Mouse (Mus musculus): ENCODE measurements around the gene Gm11037.
A peak's percentile ranks its signal among the peaks of the same experiment; 100 is the strongest.

Gm11037 gene

DNA sequence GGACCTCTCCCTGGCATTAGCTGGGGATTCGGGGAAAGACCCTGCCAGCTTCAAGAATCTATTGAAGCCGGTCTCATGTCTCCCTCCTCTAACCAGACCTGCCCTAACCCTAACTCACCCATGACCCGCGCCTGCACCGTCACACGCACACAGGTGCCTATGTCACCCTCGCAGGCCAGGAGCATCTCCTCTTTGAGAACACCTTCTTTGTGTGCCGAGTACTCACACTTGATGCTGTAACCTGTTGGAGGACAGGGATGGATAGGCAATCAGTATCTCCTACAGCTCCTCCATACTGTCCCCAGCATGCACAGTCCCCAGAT lies 13.7 kb downstream of the Gm11037 start:
- DNase-seq (ENCODE audit: inconsistent age in 2 of 2, low spot score in 1 of 2) = no peak

DNA sequence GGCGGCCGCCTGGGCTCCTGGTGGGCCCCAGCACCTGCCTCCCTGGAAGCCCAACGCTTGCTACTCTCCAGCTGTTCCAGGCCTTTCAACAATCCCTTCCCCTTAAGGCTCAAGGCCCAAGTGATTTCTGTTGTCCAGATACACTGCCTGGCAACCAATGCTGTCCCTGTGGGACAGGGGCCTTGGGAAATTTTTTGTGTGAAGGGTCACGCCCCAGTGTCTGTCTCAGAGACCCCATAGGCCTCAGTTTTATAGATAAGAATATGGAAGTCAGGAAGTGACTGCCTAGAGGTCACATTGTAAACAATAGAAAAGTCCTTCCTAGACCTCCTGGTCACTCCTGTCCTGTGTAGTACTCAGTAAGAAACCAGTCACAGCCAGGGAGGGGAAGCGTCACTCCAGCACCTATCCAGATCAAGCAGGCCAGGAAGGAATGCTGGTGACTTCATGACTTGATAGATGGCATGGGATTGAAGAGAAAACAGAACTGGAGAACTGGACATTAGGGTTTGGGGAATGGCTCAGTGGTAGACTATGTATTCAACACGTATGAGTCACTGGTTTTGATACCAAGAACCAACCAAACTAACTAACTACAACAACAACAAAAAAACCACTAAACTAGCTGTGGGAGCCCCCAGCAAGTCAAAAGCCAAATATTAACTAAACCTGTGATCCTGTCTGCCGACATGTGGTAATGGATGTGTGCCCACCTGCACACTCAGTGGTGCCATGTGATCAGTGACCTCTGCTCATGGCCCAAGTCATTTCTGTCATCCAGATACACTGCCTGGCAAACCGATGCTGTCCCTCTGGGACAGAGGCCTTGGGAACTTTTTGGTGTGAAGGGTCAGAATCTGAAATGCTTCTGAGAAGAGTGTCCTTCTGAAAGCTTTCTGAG lies 15.3 kb downstream of the Gm11037 start:
- DNase-seq (ENCODE audit: inconsistent age in 2 of 2, low spot score in 1 of 2) = peak in 1 of 2 experiments; percentile 54

DNA sequence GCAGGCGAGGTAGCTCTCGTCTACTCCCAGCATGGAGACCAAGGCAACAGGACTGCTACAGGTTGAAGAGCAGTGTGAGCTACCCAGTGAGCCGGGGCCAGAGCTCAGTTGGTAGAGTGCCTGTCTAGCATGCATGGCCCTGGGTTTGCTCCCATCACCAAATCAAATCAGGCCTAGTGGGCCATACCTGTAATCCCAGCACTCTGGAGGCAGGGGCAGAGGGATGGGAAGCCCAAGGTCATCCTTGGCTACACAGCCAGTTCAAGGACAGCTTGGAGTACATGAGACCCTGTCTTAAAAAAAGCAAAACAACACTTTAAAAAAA lies 15.9 kb downstream of the Gm11037 start:
- no peak for DNase-seq (ENCODE audit: inconsistent age in 2 of 2, low spot score in 1 of 2)

DNA sequence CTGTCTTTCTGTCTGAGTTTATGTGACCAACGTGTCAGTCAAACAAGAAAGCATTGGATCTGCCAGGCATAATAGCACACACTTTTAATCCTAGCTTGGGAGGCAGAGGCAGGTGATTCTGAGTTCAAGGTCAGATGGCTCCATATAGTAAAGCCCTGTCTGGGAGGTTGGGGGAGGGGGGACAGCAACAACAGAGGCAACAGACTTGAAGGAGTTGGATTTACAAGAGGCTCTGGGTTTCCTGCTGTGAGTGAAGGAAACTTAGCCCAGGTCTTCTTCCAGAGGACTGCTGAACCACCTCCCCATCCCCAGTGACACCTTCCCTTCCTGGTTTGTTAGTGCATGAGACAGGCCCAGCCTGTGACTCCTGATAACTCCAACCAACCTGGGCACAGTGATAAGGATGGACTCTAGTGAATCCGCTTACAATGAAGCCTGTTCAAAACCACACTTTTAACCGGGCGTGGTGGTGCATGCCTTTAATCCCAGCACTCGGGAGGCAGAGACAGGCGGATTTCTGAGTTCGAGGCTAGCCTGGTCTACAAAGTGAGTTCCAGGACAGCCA lies 19.0 kb downstream of the Gm11037 start:
- no peak for DNase-seq (ENCODE audit: inconsistent age in 2 of 2, low spot score in 1 of 2)

DNA sequence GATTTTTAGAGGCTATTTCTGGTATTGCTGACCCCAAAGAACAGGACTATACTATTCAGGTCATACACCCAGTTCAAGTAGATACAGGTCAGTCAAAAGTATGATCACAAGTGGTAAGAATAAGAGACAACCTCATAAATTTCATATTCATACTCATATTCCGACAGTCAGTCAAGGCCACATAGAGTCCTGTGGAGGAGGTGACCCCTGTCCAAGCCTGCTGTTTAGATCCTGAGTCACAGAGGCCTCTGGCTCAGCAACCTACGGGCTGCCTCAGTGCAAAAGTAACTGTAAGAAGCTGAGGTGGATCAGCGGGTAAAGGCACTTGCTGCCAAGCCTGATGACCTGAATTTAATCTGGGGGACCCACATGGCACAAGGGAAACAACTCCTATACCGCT lies 20.7 kb downstream of the Gm11037 start:
- DNase-seq (ENCODE audit: inconsistent age in 2 of 2, low spot score in 1 of 2) = peak; percentile 44 to 70

DNA sequence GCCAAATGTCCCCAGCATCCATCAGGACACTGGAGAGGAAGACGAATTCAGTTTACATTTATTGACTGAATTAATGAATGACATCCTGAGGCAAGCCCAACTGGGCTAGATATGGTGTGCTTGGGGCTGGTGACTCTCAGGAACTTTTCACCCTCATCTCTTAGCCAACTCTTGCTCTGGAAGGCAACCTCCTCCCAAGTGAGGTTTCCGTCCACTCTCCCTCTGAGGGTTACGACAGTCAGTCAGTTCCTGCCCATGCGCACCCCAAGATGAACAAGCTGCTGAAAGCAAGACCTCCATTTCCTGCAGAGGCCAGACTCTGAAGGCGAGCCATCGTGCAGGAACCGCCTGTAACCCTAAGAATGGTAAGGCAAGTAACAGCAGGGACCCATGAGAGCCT lies 23.7 kb downstream of the Gm11037 start:
- DNase-seq (ENCODE audit: inconsistent age in 2 of 2, low spot score in 1 of 2) = no peak

DNA sequence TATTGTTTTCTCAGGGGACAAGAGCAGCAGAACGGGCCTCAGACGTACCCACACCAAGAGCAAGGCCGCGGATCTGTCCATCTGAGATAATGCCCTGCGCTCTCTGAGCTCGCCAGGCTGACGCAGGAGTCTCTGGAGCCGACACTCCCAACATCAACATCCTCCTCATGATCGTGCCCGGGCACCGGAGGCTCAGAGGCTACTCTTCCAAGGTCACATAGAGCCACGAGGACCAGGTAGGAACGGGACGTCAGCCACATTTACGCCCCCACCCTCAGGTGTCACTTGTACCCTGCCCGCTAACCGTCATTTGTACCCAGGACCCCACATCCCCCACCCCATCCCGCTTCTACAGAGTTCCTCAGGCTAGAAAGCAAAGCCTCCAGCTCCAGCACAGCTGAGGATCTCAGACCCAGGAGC lies 26.2 kb downstream of the Gm11037 start:
- no peak for DNase-seq (ENCODE audit: inconsistent age in 2 of 2, low spot score in 1 of 2)

DNA sequence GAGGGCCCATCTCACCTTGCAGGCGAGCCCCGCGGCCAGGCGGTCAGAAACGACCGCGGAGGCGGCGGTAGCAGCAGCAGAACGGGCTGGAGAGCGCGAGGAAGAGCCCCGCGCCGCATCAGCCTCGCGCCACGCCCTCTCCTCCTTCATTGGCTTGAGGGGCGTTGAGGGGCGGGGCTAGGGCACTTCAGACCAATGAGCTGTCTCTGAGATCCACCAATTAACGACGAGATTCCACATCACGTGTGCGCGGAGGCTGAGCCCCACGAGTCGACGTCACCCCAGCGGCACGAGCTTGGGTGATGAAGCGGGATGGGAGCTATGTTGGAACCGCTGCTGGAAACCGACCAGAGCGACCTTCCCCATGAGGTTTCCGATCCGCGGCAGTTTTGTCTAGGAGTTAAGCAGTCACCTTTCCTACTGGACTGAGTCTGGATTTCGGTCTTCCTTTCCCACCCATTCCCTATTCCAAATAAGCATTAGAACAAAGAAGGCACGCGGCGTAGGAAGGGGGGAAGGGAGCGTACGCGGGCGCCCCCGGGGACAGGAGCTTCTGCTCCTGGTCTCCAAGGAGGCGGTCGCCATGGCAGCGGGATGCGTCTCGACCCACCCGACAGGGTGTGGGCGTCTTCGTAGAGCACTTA lies 26.8 kb downstream of the Gm11037 start, which contains the start of gene 1700037H04Rik:
Gene 1700037H04Rik, minus strand, starts transcription at position 144 of the 644 bp plus-strand sequence.
- DNase-seq (ENCODE audit: inconsistent age in 2 of 2, low spot score in 1 of 2) = peak; percentile 97 to 98

DNA sequence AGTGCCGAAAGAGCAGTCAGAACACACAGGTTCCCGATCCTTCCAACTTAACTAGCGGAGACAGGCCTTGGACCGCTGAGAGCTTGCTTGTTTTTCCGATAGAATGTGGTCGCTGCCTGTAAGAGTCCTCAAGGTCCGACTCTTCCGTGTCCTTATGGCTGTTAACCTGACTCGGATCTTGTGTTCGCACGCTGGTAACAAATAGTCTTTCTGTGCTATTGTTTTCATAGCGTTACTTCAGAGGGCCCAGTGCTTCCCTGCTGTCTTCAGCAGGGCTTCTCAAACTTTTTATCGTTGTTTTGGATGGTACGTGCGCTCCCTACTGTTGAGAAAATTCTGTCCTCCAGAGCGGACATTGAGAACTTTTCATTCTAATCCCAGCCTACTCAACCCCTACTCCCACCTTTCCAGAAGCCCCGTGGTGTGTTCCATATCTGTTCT lies 27.4 kb downstream of the Gm11037 start:
- peak; percentile 45 to 85 for DNase-seq (ENCODE audit: inconsistent age in 2 of 2, low spot score in 1 of 2)

DNA sequence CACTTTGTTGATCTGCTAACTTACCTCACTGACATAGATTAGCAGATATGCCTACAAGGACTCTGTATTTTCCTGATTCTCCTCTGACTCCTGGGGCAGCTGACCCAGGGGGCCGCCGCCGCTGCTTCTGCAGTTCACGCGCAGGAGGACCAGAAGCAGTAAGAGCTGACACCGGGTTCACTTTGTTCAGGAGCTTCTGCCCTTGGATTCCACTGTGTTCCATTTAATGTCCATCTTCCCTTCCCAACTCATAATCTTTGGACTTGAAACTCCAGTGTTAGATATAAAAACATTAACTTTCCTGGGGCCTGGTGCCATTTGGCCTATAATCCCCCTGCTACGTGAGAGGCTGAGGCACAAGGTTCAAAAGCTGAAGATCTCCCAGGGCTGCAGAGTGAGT lies 30.6 kb downstream of the Gm11037 start:
- no peak for DNase-seq (ENCODE audit: inconsistent age in 2 of 2, low spot score in 1 of 2)

DNA sequence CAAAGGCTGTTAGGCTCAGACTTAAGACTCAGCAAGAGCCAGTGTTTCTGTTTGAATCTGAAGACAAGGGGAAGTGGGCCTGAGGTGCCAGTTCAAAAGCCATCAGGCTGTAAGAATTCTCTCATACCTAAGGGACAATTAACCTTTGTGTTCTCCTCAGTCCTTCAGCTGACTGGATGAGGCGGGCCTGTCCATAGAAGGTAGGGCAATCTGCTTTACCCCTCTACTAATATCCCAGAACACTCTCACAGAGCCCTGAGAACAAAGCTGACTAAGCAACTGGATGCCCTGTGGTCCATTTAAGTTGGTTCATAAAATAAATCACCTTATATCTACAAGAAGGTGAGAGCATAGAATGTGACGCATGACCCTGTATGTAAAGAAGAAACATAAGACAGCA lies 32.9 kb downstream of the Gm11037 start:
- no peak for DNase-seq (ENCODE audit: inconsistent age in 2 of 2, low spot score in 1 of 2)

DNA sequence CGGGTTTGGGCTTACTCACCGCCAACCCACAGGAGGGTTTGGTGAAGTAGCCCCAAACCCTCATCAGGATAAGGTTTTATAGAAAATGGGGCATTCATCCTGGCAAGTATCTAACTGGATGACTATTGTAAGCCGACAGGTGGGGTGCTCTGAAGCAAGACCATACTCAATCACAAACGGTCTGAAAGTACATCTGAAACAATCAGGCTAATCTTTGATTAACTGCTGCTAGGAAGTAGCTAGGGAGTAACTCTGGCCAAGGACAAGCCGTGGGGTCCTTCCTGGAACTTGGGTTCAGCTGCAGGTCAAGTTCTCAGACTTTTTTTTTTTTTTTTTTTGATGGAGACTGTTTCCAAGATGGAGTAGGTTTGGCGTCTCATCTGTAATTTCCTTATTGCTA lies 34.7 kb downstream of the Gm11037 start:
- DNase-seq (ENCODE audit: inconsistent age in 2 of 2, low spot score in 1 of 2) = no peak

DNA sequence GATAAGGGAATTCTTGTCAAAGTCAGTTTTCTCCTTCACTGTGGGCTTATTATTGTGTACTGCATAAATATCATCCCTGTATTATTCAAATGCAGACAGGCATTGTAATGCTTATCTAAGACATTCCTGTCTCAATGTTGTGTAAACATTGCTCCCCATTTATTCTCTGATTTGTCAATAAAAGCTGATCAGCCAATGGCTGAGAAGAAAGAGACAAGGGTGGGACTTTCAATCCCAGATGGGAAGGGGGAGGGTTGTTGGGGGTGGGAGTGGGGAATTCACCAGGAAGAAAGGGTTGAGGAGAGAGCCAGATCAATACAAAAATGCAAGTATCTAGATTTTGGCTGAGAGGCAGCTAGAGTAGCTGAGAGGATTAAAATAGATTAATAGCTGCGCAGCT lies 35.6 kb downstream of the Gm11037 start:
- no peak for DNase-seq (ENCODE audit: inconsistent age in 2 of 2, low spot score in 1 of 2)

DNA sequence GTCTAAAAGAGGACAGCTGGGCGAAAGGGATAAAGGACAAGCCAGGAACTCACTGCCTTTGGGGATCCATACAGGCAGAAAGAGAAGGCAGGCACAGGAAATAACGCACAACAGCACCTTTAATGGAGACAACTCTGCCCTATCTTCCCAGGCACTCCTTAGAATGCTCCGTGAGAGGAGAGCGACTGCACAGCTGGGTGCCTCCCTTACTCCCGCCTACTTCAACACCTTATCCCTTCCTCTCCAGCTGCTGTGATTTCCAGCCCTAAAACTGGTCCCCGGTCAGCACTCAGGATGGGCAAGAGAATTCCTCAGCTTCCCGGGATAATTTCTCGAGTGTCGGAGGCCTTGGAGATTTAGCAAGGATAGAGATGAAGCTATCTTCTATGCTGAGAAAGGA lies 37.6 kb downstream of the Gm11037 start:
- no peak for DNase-seq (ENCODE audit: inconsistent age in 2 of 2, low spot score in 1 of 2)

DNA sequence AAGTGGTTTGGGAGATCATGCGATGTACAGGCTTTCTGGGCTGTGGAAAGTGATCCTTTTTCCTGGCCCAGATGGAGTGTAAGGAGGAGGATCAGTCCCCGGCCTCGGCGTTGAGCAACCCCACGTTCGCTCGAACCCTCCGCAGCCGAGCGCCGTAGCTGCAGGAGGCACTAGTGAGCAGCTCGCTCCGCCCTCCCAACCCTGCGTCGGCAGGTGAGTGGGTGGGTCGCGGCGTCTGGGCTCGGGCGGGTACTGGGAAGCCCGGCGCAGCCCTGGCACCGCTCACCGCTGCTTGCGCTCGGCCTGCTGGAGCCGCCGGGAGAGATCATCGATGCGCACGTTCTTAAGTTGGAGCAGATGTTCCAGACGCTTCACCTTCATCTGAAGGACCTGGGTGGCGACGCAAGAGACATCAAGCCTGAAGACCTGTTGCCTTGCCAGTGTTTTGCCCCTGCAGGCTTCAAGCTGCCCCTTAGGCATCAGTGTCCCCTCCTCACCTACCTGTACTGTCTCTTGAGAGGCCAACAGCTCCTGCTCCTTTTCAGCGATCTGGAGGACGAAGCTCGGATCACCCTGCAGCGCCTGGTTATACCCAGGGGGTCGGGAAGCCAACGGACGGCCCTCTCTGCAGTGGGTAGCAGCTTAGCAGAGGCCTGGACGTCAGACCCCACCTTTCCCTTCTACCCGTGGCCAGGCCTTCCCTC lies 38.3 kb downstream of the Gm11037 start:
- DNase-seq (ENCODE audit: inconsistent age in 2 of 2, low spot score in 1 of 2) = peak; percentile 78 to 89

DNA sequence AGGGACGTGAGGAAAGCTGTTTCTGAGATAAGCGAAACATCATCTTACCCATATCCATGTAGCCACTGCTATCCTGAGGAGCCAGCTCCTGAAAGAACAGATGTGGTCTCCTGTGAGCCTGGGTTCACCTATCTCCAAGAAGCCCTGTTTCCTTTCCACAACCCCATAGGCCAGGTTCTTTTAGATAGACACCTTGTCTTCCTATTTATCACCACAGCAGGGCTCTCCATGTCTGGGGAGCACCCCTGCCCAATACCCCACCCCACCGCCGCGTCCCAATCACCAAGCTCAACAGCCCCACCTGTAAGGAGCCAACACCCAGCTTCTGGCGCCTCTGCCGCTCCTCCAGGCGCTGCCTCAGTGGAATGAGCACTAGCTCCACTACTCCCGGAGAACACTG lies 39.0 kb downstream of the Gm11037 start:
- peak in 1 of 2 experiments; percentile 26 for DNase-seq (ENCODE audit: inconsistent age in 2 of 2, low spot score in 1 of 2)

DNA sequence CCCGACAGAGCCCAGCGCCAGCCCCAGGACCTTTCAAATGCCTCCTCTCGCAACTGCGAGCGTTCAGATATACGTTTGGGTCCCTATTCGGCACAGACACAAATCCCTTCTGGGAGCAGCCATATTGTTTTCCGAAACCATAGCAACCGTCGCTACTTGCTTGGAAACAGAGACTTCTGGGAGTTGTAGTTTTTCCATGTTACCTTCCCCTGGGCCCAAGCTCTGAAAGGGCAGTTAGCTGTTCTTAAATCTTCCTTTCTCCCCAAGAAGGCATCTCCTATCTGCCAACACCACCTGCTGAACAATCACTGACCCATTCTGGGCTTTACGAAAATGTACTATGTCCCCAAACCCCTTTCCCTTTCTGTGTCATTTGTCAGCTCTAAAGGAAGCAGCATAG lies 41.4 kb downstream of the Gm11037 start:
- peak; percentile 67 to 88 for DNase-seq (ENCODE audit: inconsistent age in 2 of 2, low spot score in 1 of 2)

DNA sequence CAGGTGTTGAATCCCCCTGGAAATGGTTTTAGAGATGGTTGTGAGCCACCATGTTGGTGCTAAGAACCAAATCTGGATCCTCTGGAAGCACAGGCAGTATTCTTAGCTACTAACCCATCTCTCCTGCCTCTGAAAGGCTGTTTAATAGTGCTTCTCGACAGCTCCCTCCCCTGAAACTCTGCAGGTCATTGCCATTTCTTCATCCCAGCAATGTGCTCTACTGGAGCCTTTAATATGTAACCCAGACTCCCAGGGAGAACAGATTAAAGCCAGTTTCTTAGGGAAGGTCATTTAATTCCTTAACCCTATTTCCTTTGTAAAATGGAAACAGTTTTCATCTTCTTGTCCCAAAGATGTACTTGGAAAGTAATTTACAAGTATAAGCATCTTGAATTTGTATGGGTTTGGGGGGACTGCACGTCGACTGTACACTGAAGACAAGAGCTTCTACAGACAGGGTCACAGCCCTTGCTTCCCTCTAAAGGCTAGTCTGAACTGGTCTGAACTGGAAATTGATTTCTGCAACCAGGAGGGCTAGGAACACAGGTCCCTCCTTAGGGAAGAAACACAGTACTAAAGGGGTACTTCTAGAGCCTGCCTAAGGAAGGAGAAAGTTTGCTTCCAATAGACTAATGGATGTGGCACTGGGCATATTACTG lies 42.1 kb downstream of the Gm11037 start:
- no peak for DNase-seq (ENCODE audit: inconsistent age in 2 of 2, low spot score in 1 of 2)

DNA sequence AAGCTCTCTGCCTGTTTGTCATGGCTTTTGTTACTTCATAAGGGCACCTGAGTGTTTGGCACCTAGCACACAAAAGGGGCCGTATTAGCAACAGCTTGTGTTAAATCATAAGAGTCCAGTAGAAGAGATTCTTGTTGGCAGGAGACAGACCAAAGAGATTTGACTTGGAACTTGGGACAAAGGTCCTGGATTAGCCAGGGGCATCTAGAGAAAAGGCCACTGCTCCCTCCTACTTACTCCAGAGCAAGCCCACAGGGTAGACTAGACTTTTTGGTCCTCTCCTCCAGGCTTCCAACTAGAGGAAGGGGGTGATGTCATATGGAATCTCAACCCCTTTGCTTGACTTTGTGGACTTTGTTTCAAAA lies 42.6 kb downstream of the Gm11037 start:
- peak in 1 of 2 experiments; percentile 38 for DNase-seq (ENCODE audit: inconsistent age in 2 of 2, low spot score in 1 of 2)

DNA sequence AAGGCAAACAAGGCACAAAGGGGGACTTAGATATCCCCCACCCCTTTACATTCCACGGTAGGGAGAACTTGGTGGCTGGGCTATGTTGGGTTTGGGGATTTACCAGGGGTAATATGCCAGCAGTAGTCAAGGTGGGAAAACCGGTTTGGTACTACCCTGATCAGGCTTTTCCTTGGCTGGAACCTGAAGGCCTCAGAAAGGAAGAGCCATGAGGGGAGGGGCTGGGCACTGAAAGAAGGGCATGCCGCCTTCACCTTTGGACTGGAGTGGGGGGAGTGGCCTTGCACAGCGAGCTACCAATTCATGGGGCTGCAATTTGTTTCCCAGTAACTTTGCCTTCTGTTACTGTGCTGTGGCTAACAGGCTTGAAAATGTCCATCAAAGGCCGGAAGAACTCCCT lies 43.2 kb downstream of the Gm11037 start:
- DNase-seq (ENCODE audit: inconsistent age in 2 of 2, low spot score in 1 of 2) = peak in 1 of 2 experiments; percentile 61

DNA sequence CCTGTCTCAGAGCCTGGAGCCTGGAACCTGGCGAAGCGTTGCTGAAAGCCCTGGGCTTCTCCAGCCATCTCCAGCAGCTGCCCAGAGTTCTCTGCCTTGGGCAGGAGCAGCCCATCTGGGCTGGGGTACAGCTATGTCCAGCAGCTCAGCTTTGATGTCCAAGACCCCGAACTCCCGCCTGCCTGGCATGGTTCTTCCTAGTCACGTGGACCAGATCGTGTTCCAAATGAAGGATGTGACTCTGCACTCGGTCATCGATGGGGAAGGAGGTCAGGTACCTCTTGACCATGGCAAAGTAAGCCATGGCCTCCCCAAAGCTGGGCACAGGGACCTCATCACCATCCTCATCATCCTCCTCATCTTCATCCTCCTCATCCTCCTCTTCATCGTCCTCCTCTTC lies 44.6 kb downstream of the Gm11037 start:
- DNase-seq (ENCODE audit: inconsistent age in 2 of 2, low spot score in 1 of 2) = peak in 1 of 2 experiments; percentile 48

Measured in adrenal gland, adult (tissue).